ENCODE assay signal across 19 mouse cellular contexts in the genomic region with DNA sequence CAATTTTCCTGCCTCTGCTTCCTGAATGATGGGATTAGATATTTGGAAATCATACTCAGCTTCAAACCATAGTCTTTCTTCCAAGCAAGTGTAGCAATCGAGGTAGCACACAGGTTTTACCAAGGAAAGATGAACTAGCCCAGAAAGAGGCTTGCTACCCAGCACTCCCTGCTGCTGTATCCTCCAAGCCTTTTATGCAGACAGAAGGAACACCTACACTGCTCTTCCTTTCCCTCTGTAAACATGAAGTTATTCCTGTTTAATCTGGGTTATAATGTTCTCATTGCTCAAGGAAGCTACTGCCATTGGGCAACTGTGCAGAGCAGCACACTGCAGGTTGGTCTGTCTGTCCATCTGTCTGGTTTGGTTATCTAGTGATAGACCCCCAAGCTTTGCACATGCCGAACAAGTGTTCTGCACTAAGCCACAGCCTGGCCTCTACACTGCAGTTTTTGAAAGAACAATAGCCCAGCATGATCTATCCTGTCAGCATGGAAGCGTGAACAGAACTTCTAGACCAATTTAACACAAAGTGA. TPM values are rescaled to one million over a fixed set of nuclear protein-coding genes. Genes with fewer than 3 reads are reported as not detected.
DNase-seq lines count a peak whose midpoint lies in the region; ATAC-seq lines count a peak whose summit lies in the region.
"Had no signal": no experiment of that assay in that cellular context is flagged by ENCODE, and none has a peak within 500 bp of the region (broad histone marks: within the 10 kb centered on the region; RNA-seq: fewer than 3 reads in every experiment).

No protein-coding gene starts in this region.

- DNase-seq in frontal cortex, postnatal 36 days (ENCODE audit: low spot score in 2 of 2), result peak; percentile 32 to 38
- DNase-seq in frontal cortex, postnatal 25 days (ENCODE audit: low spot score in 2 of 2), result no peak
- DNase-seq in left cerebral cortex, adult 18-20 months (ENCODE audit: low spot score in 2 of 2), result peak; percentile 24 to 37
- no peak for DNase-seq in left cerebral cortex, adult 11 months (ENCODE audit: low spot score)
- peak; percentile 60 for DNase-seq in brain, adult 2 months (ENCODE audit: low read depth, low spot score)
- peak; percentile 61 for DNase-seq in layer of hippocampus, adult 9-11 months
- DNase-seq: adrenal gland, postnatal 25 days; cerebellum, adult 2 months; cerebellum, postnatal 10 days; gastrocnemius, postnatal 36 days; heart, adult 11 months; heart, postnatal 36 days had no signal

- no peaks in the 10 kb centered on the region for H3K9me3 ChIP-seq in hindbrain, embryonic 13.5 days
- H3K9me3 ChIP-seq: embryonic facial prominence, embryonic 12.5 days; forebrain, embryonic 15.5 days; heart, embryonic 13.5 days had no signal

- H3K4me2 ChIP-seq in hindbrain, embryonic 13.5 days, result no peak overlapping the region
- H3K4me2 ChIP-seq: embryonic facial prominence, embryonic 12.5 days; forebrain, embryonic 15.5 days; heart, embryonic 13.5 days had no signal

- WGBS in hindbrain, embryonic 13.5 days, result 60% methylated on average over 3 of the region's 3 CpGs

- ATAC-seq in hindbrain, embryonic 13.5 days (ENCODE audit: low FRiP score), result no peak
- no peak for ATAC-seq in inflammation-experienced regulatory T-cells, adult 6 months
- ATAC-seq: forebrain, embryonic 15.5 days; hindbrain, embryonic 16.5 days had no signal

- H3K36me3 ChIP-seq in hindbrain, embryonic 13.5 days, result no peaks in the 10 kb centered on the region
- H3K36me3 ChIP-seq: embryonic facial prominence, embryonic 12.5 days; forebrain, embryonic 15.5 days; heart, embryonic 13.5 days had no signal

- H3K4me1 ChIP-seq in hindbrain, embryonic 13.5 days (replicated peaks), result no peaks in the 10 kb centered on the region
- H3K4me1 ChIP-seq: embryonic facial prominence, embryonic 12.5 days; forebrain, embryonic 15.5 days; heart, embryonic 13.5 days had no signal

- no peak overlapping the region for H3K27ac ChIP-seq in hindbrain, embryonic 13.5 days
- H3K27ac ChIP-seq: embryonic facial prominence, embryonic 12.5 days; forebrain, embryonic 15.5 days; heart, embryonic 13.5 days had no signal

- no peak overlapping the region for H3K4me3 ChIP-seq in hindbrain, embryonic 13.5 days
- H3K4me3 ChIP-seq: embryonic facial prominence, embryonic 12.5 days; forebrain, embryonic 15.5 days; heart, embryonic 13.5 days had no signal

- H3K27me3 ChIP-seq in hindbrain, embryonic 13.5 days, result no peaks in the 10 kb centered on the region
- H3K27me3 ChIP-seq: embryonic facial prominence, embryonic 12.5 days had no signal

- H3K9ac ChIP-seq in hindbrain, embryonic 13.5 days, result no peak overlapping the region
- H3K9ac ChIP-seq: embryonic facial prominence, embryonic 12.5 days; forebrain, embryonic 15.5 days; heart, embryonic 13.5 days had no signal

RNA-seq across cellular contexts. Expression of a gene that starts 7.3 kb away (rescaled TPM):
- 10 to 100 TPM; 25.3 TPM for total RNA-seq in left cerebral cortex, adult 18-20 months (2021)
- polyA plus RNA-seq in hindbrain, embryonic 13.5 days (2015; fragmentation: Nextera tagmentation; extraction: Ambion mirVana), result 7.5 and 7.8 TPM in 2 replicates
- not detected for polyA plus RNA-seq in inflammation-experienced regulatory T-cells, adult 6 months (2017; shearing (Covaris generic))
- polyA plus RNA-seq: C2C12 had no signal

Comparison
In these comparisons a context has a peak if more than half of its experiments do, and no peak if none do; other contexts are left out.
1. DNase-seq: peak in frontal cortex, postnatal 36 days (2 of 2), left cerebral cortex, adult 18-20 months (2 of 2), brain, adult 2 months (single experiment) and layer of hippocampus, adult 9-11 months (single experiment); none in frontal cortex, postnatal 25 days (0 of 2) and left cerebral cortex, adult 11 months (single experiment).